Mouse (Mus musculus): ENCODE results near the gene Csn1s2b. TPM values are rescaled to one million over a fixed set of nuclear protein-coding genes. Genes with fewer than 3 reads are reported as not detected.

The Csn1s2b gene
- total RNA-seq (2023): not detected

GRCm38 (mm10) chr5:87807782-87808181 is at the start of gene Csn1s2b:
Gene Csn1s2b (plus strand): TSS chr5:87808082.

GRCm38 (mm10) chr5:87774267-87774666 is 33.6 kb upstream of the Csn1s2b start, which contains the start of gene Csn1s2a:
Gene Csn1s2a (plus strand): TSS chr5:87774567.

GRCm38 (mm10) chr5:87825386-87825785 is 17.5 kb downstream of the Csn1s2b start, which contains the start of gene Prr27:
Gene Prr27 (plus strand): TSS chr5:87825686.

Other genes starting within 250 kb of the Csn1s2b start
- not detected for gene Sult1d1, start 239.1 kb upstream of the Csn1s2b start, total RNA-seq (2023)
- gene Sult1e1, start 216.5 kb upstream of the Csn1s2b start, total RNA-seq (2023): not detected
- gene Csn1s1, start 141.9 kb upstream of the Csn1s2b start, total RNA-seq (2023): not detected
- gene Csn2, start 108.5 kb upstream of the Csn1s2b start, total RNA-seq (2023): not detected
- not detected for gene Csn1s2a, start 33.5 kb upstream of the Csn1s2b start, total RNA-seq (2023)
- gene Prr27, start 17.6 kb downstream of the Csn1s2b start, total RNA-seq (2023): not detected
- not detected for gene Odam, start 76.9 kb downstream of the Csn1s2b start, total RNA-seq (2023)
- gene Csn3, start 117.5 kb downstream of the Csn1s2b start, total RNA-seq (2023): not detected
- gene 2310003L06Rik, start 161.4 kb downstream of the Csn1s2b start, total RNA-seq (2023): not detected
- not detected for gene Gm28434, start 161.4 kb downstream of the Csn1s2b start, total RNA-seq (2023)
- gene Cabs1, start 171.4 kb downstream of the Csn1s2b start, total RNA-seq (2023): not detected
- gene Smr3a, start 194.5 kb downstream of the Csn1s2b start, total RNA-seq (2023): not detected